Mouse (Mus musculus): ENCODE results near the gene Osbp2.

- TF ChIP-seq CTCF (IDR thresholded peaks at IDR 0.05; ENCODE audit: low read depth, low read length) (no peak), GATA1 (IDR thresholded peaks at IDR 0.05; ENCODE audit: borderline replicate concordance, low read length) (no peak), TAL1 (conservative IDR thresholded peaks at IDR 0.05; ENCODE audit: low read depth, low read length) (no peak), POLR2AphosphoS5 (IDR thresholded peaks at IDR 0.05; ENCODE audit: insufficient replicate concordance, low read depth, low read length) (no peak), GATA2 (IDR thresholded peaks at IDR 0.05; ENCODE audit: borderline replicate concordance, low read depth, low read length) (no peak)
Measured at GRCm38 (mm10) chr11:3677204-3677603, 186.5 kb downstream of the Osbp2 start.
